Mouse (Mus musculus): ENCODE measurements around the gene Nrg3.

- TF ChIP-seq POLR2A (IDR thresholded peaks at IDR 0.05; ENCODE audit: borderline replicate concordance, low read depth, low read length) (no peak), CTCF (IDR thresholded peaks at IDR 0.05; ENCODE audit: low read depth, low read length) (no peak)
Measured at GRCm38 (mm10) chr14:39471236-39471981, 1.5 kb downstream of the Nrg3 start.

All from bone marrow macrophage, adult 2 months (primary cell).